Comparison of ENCODE assay signal across 25 mouse cellular contexts in genomic region chr12:55453924-55454323, GRCm38 (mm10). TPM values are rescaled to one million over a fixed set of nuclear protein-coding genes. Genes with fewer than 3 reads are reported as not detected.
DNase-seq lines count a peak whose midpoint lies in the region; ATAC-seq lines count a peak whose summit lies in the region.
"Had no signal": no experiment of that assay in that cellular context is flagged by ENCODE, and none has a peak within 500 bp of the region (broad histone marks: within the 10 kb centered on the region; RNA-seq: fewer than 3 reads in every experiment).

No protein-coding gene starts in this region.

- peak overlapping the region; percentile 27; the same call in 1 of the 2 replicates for H3K9ac ChIP-seq in limb, embryonic 13.5 days
- no peak overlapping the region for H3K9ac ChIP-seq in midbrain, embryonic 15.5 days
- H3K9ac ChIP-seq in stomach, embryonic 14.5 days (replicated peaks; ENCODE audit: low read depth, low read length), result no peak overlapping the region
- H3K9ac ChIP-seq: heart, embryonic 15.5 days; liver, embryonic 14.5 days; midbrain, embryonic 12.5 days had no signal

- H3K9me3 ChIP-seq in limb, embryonic 13.5 days, result no peaks in the 10 kb centered on the region
- no peaks in the 10 kb centered on the region for H3K9me3 ChIP-seq in limb, embryonic 10.5 days (replicated peaks)
- H3K9me3 ChIP-seq in midbrain, embryonic 10.5 days (replicated peaks), result no peaks in the 10 kb centered on the region
- H3K9me3 ChIP-seq in midbrain, embryonic 15.5 days, result no peaks in the 10 kb centered on the region
- no peaks in the 10 kb centered on the region for H3K9me3 ChIP-seq in stomach, embryonic 14.5 days (ENCODE audit: control insufficient read depth, low read depth, low read length)
- H3K9me3 ChIP-seq: heart, embryonic 10.5 days; heart, embryonic 15.5 days; midbrain, embryonic 12.5 days had no signal

- no peak overlapping the region for H3K4me3 ChIP-seq in limb, embryonic 13.5 days
- no peak overlapping the region for H3K4me3 ChIP-seq in limb, embryonic 10.5 days
- no peak overlapping the region for H3K4me3 ChIP-seq in midbrain, embryonic 10.5 days
- no peak overlapping the region for H3K4me3 ChIP-seq in midbrain, embryonic 15.5 days
- H3K4me3 ChIP-seq in stomach, embryonic 14.5 days (ENCODE audit: low read depth, low read length), result no peak overlapping the region
- H3K4me3 ChIP-seq: heart, embryonic 10.5 days; heart, embryonic 15.5 days; midbrain, embryonic 12.5 days had no signal

- H3K27ac ChIP-seq in limb, embryonic 13.5 days, result no peak overlapping the region
- no peak overlapping the region for H3K27ac ChIP-seq in limb, embryonic 10.5 days
- H3K27ac ChIP-seq in midbrain, embryonic 10.5 days (replicated peaks), result peak overlapping the region; percentile 28; the same call in 1 of the 2 replicates
- H3K27ac ChIP-seq in midbrain, embryonic 15.5 days, result no peak overlapping the region
- H3K27ac ChIP-seq in stomach, embryonic 14.5 days (ENCODE audit: low read length), result peak overlapping the region; percentile 30; the same call in 1 of the 2 replicates
- H3K27ac ChIP-seq: heart, embryonic 10.5 days; hindbrain, postnatal 0 days; liver, embryonic 14.5 days; midbrain, embryonic 12.5 days had no signal

- no peaks in the 10 kb centered on the region for H3K27me3 ChIP-seq in limb, embryonic 13.5 days
- H3K27me3 ChIP-seq in limb, embryonic 10.5 days (ENCODE audit: low read depth, poor library complexity, severe bottlenecking), result no peaks in the 10 kb centered on the region
- H3K27me3 ChIP-seq in midbrain, embryonic 10.5 days (ENCODE audit: low read depth, poor library complexity, severe bottlenecking), result no peaks in the 10 kb centered on the region
- no peaks in the 10 kb centered on the region for H3K27me3 ChIP-seq in midbrain, embryonic 15.5 days (replicated peaks)
- no peaks in the 10 kb centered on the region for H3K27me3 ChIP-seq in stomach, embryonic 14.5 days (ENCODE audit: control insufficient read depth, insufficient read depth, low read length)
- H3K27me3 ChIP-seq: heart, embryonic 15.5 days; midbrain, embryonic 12.5 days had no signal

- WGBS in limb, embryonic 13.5 days, result 65% methylated on average over 4 of the region's 4 CpGs
- 76% methylated on average over 4 of the region's 4 CpGs for WGBS in limb, embryonic 10.5 days
- WGBS in midbrain, embryonic 10.5 days, result 81% methylated on average over 4 of the region's 4 CpGs
- 72% methylated on average over 4 of the region's 4 CpGs for WGBS in midbrain, embryonic 15.5 days
- 48% methylated on average over 4 of the region's 4 CpGs for WGBS in stomach, embryonic 14.5 days

- H3K36me3 ChIP-seq in limb, embryonic 13.5 days, result no peaks in the 10 kb centered on the region
- H3K36me3 ChIP-seq in limb, embryonic 10.5 days, result no peaks in the 10 kb centered on the region
- H3K36me3 ChIP-seq in midbrain, embryonic 10.5 days, result no peaks in the 10 kb centered on the region
- no peaks in the 10 kb centered on the region for H3K36me3 ChIP-seq in midbrain, embryonic 15.5 days (replicated peaks)
- no peaks in the 10 kb centered on the region for H3K36me3 ChIP-seq in stomach, embryonic 14.5 days (ENCODE audit: control insufficient read depth, insufficient read depth, low read length)
- H3K36me3 ChIP-seq: heart, embryonic 10.5 days; heart, embryonic 15.5 days; midbrain, embryonic 12.5 days had no signal

- DNase-seq in limb, embryonic 10.5 days (ENCODE audit: low spot score), result no peak
- DNase-seq in midbrain, embryonic 10.5 days (ENCODE audit: low spot score), result no peak
- no peak for DNase-seq in urinary bladder, adult 2 months (ENCODE audit: low spot score)
- DNase-seq in spleen, postnatal 4 days (ENCODE audit: low spot score in 2 of 2), result no peak
- DNase-seq: adrenal gland, postnatal 25 days; cerebellum, adult 11-12 months; cerebellum, postnatal 10 days; gastrocnemius, postnatal 25 days; heart, adult 11 months; kidney, postnatal 4 days; left cerebral cortex, postnatal 4 days; liver; thymus, adult 18-20 months; thymus, postnatal 36 days had no signal

- ATAC-seq in limb, embryonic 13.5 days (ENCODE audit: low FRiP score, low read depth), result no peak
- no peak for ATAC-seq in midbrain, embryonic 15.5 days (replicated peaks)
- no peak for ATAC-seq in stomach, embryonic 14.5 days (ENCODE audit: insufficient number of reproducible peaks, insufficient read depth, low FRiP score, low read depth)
- ATAC-seq: CD4-positive, CD25-positive, alpha-beta regulatory T cell, adult 4 months; forebrain, embryonic 14.5 days; hindbrain, postnatal 0 days; intestine, postnatal 0 days had no signal

- H3K4me2 ChIP-seq in limb, embryonic 13.5 days (replicated peaks), result no peak overlapping the region
- no peak overlapping the region for H3K4me2 ChIP-seq in midbrain, embryonic 15.5 days
- H3K4me2 ChIP-seq in stomach, embryonic 14.5 days (replicated peaks; ENCODE audit: low read depth, low read length), result no peak overlapping the region
- H3K4me2 ChIP-seq: heart, embryonic 15.5 days; midbrain, embryonic 12.5 days had no signal

- peaks cover 24% of the 10 kb centered on the region for H3K4me1 ChIP-seq in limb, embryonic 13.5 days
- peaks cover 24% of the 10 kb centered on the region for H3K4me1 ChIP-seq in limb, embryonic 10.5 days
- H3K4me1 ChIP-seq in midbrain, embryonic 10.5 days, result peaks cover 13% of the 10 kb centered on the region
- no peaks in the 10 kb centered on the region for H3K4me1 ChIP-seq in midbrain, embryonic 15.5 days
- peaks cover 17% of the 10 kb centered on the region for H3K4me1 ChIP-seq in stomach, embryonic 14.5 days (ENCODE audit: control insufficient read depth, insufficient read depth, low read length)
- H3K4me1 ChIP-seq: midbrain, embryonic 12.5 days had no signal

RNA-seq across cellular contexts. Expression of gene Nfkbia, which starts 38.5 kb away (rescaled TPM):
- 131 and 136 TPM in 2 replicates for polyA plus RNA-seq in limb, embryonic 13.5 days (2015; fragmentation: Nextera tagmentation; extraction: Ambion mirVana)
- 38.0 and 56.9 TPM in 2 replicates for polyA plus RNA-seq in limb, embryonic 10.5 days (2016; fragmentation: Nextera tagmentation; extraction: Ambion mirVana)
- polyA plus RNA-seq in midbrain, embryonic 10.5 days (2016; fragmentation: Nextera tagmentation; extraction: Ambion mirVana), result 39.0 and 43.8 TPM in 2 replicates
- polyA plus RNA-seq in midbrain, embryonic 15.5 days (2015; fragmentation: Nextera tagmentation; extraction: Ambion mirVana), result 60.0 and 63.8 TPM in 2 replicates
- polyA plus RNA-seq in stomach, embryonic 14.5 days (2014; fragmentation: Nextera tagmentation; extraction: Ambion mirVana), result 91.8 and 95.4 TPM in 2 replicates
- polyA plus RNA-seq in urinary bladder, adult 2 months (2012; rRNA removed), result 69.7 and 83.8 TPM in 2 replicates

Comparison
In these comparisons a context has a peak if more than half of its experiments do, and no peak if none do; other contexts are left out.
1. H3K27ac ChIP-seq: peak in midbrain, embryonic 10.5 days (single experiment) and stomach, embryonic 14.5 days (single experiment); none in limb, embryonic 13.5 days (single experiment), limb, embryonic 10.5 days (single experiment) and midbrain, embryonic 15.5 days (single experiment).